Mouse (Mus musculus) CH12.LX (cell line): ENCODE results near the gene Ndst4.

ENCODE experiments used
- BHLHE40 ChIP-seq: IDR thresholded peaks from 2 replicates; pipeline ENCODE4 v1.6.1; 2011; ENCODE audit warnings: mild to moderate bottlenecking, low read depth, low read length, improper control_type of control experiment
- CHD2 ChIP-seq: IDR thresholded peaks from 2 replicates; pipeline ENCODE4 v1.6.1; 2011; ENCODE audit warnings: low read length, improper control_type of control experiment
- CTCF ChIP-seq, 2 experiments: IDR thresholded peaks in 1 of 2; conservative IDR thresholded peaks in 1 of 2; 2 replicates each; pipeline ENCODE4 v1.5.1; 2011 to 2012; ENCODE audit warnings: low read depth in 2 of 2, low read length in 2 of 2, improper control_type of control experiment in 1 of 2, inconsistent platforms in 1 of 2, mild to moderate bottlenecking in 1 of 2, moderate library complexity in 1 of 2
- EP300 ChIP-seq: IDR thresholded peaks from 2 replicates; pipeline ENCODE4 v1.6.1; 2011; ENCODE audit warnings: low read length, improper control_type of control experiment
- HCFC1 ChIP-seq: IDR thresholded peaks from 2 replicates; pipeline ENCODE4 v1.6.1; 2012; ENCODE audit warnings: low read depth, mild to moderate bottlenecking, inconsistent platforms, low read length, improper control_type of control experiment
- MAFK ChIP-seq: IDR thresholded peaks from 2 replicates; pipeline ENCODE4 v1.6.1; 2011; ENCODE audit warnings: low read length, improper control_type of control experiment; ENCODE audit not compliant: insufficient replicate concordance
- MAX ChIP-seq: IDR thresholded peaks from 2 replicates; pipeline ENCODE4 v1.6.1; 2011; ENCODE audit warnings: low read length, improper control_type of control experiment
- MAZ ChIP-seq: IDR thresholded peaks from 2 replicates; pipeline ENCODE4 v1.6.1; 2012; ENCODE audit warnings: low read depth, mild to moderate bottlenecking, inconsistent platforms, low read length, improper control_type of control experiment, moderate library complexity
- MEF2A ChIP-seq: IDR thresholded peaks from 2 replicates; pipeline ENCODE4 v1.6.1; 2014; ENCODE audit warnings: low read depth, mild to moderate bottlenecking, inconsistent platforms, low read length, improper control_type of control experiment, borderline replicate concordance
- POLR2A ChIP-seq: IDR thresholded peaks from 2 replicates; pipeline ENCODE4 v1.6.1; 2011; ENCODE audit warnings: low read depth, mild to moderate bottlenecking, improper control_type of control experiment, low read length
- SIN3A ChIP-seq: IDR thresholded peaks from 2 replicates; pipeline ENCODE4 v1.6.1; 2012; ENCODE audit warnings: low read length, improper control_type of control experiment, inconsistent platforms
- ZC3H11A ChIP-seq: IDR thresholded peaks from 2 replicates; pipeline ENCODE4 v1.6.1; 2012; ENCODE audit warnings: low read depth, mild to moderate bottlenecking, inconsistent platforms, low read length, improper control_type of control experiment
- ZMIZ1 ChIP-seq: IDR thresholded peaks from 2 replicates; pipeline ENCODE4 v1.6.1; 2012; ENCODE audit warnings: low read depth, mild to moderate bottlenecking, inconsistent platforms, low read length, improper control_type of control experiment

DNA sequence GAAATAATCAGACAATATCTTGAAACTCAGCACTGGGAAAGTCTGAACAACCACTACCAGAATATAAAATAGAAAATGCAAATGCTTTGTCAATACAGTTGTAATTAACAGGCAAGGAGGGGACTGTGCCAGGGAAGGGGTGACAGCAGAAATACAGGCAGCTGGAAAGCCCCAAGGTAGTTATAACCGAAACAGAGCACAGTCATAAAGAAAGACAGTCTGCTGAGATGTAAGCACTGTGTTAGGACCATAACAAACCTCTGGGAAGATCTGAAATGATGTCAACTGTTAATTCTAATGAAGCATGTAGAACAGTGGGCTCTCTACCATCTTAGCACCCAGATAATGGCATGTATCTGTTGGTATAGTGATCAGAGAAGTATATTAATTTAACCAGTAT lies 287.1 kb downstream of the Ndst4 start:
- TF ChIP-seq MEF2A (no peak), CTCF (conservative IDR thresholded peaks at IDR 0.05 in 1 of 2, IDR thresholded peaks at IDR 0.05 in 1 of 2; ENCODE audit: low read depth in 2 of 2, low read length in 2 of 2) (no peak), MAX (no peak), MAZ (no peak), POLR2A (no peak), ZMIZ1 (no peak), MAFK (no peak), ZC3H11A (no peak), SIN3A (no peak), BHLHE40 (no peak), HCFC1 (no peak), EP300 (no peak), CHD2 (no peak)
